Mouse (Mus musculus): ENCODE data around the gene Trim58. TPM values are rescaled to one million over a fixed set of nuclear protein-coding genes. Genes with fewer than 3 reads are reported as not detected.

Gene Trim58
- polyA plus RNA-seq, 1 experiment from 2014 or later, result not detected

DNA sequence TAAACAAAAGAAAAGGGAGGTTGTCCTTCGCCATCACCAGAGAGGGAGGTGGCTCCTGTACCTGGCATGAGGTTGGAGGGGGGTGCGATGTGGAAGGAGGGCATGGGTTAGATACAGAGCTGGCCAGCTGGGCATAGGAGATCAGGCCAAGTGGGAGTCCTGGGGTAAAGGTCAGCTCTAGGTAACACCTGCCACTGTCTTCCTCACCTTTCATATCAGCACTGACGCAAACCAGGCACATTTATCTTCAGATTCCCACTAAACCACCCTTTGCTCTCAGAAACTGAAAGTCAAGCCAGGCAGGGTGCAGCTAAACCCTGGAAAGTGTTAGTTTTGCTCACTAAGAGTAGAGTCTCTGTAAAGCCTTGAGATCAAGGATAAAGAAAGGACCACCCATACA, 21.9 kb upstream of the Trim58 start:
- Histone ChIP-seq H3K4me2 (replicated peaks; ENCODE audit: low read depth) (peak overlapping the region; percentile 14; the same call in 1 of the 2 replicates), H3K27ac (ENCODE audit: low read depth, low read length) (0 out of 2 replicates have a peak overlapping the region, but pooled peaks have one; percentile 46), H3K9ac (ENCODE audit: low read depth, low read length) (no peak overlapping the region), H3K36me3 (ENCODE audit: control insufficient read depth, insufficient read depth) (no peaks in the 10 kb centered on the region), H3K4me1 (replicated peaks; ENCODE audit: control insufficient read depth, insufficient read depth, low read length) (peaks cover 4% of the 10 kb centered on the region; the same call in 1 of the 2 replicates), H3K4me3 (ENCODE audit: low read depth, low read length) (no peak overlapping the region), H3K9me3 (ENCODE audit: control insufficient read depth) (no peaks in the 10 kb centered on the region), H3K27me3 (replicated peaks; ENCODE audit: control insufficient read depth, insufficient read depth, low read length) (peaks cover 53% of the 10 kb centered on the region)
- no peak for TF ChIP-seq CTCF (IDR thresholded peaks at IDR 0.05; ENCODE audit: low read depth)
- WGBS, result 18% methylated on average over 3 of the region's 3 CpGs
- ATAC-seq, result peak; percentile 85

DNA sequence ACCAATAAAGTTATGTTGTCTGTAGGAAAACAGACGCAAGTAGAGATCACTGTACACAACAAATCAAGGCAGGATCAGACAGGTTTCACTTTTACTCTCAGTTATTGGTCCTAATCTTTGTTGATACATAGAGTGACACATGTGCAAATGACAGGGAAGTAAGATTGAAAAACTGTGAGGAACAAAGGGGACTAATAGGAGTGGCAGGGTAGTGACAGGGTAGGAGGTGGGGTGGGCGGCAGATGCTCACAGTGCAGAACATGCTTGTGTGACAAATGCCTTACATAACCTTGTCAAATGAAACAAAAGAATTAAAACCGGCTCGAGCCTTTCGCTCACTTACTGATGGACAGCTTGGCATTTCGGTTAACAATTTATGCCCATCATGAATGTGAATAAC, 21.5 kb upstream of the Trim58 start:
- no peak overlapping the region for H3K4me3 ChIP-seq (ENCODE audit: low read depth, low read length)
- WGBS, result 59% methylated on average over 6 of the region's 6 CpGs
- H3K27ac ChIP-seq (ENCODE audit: low read depth, low read length), result 0 out of 2 replicates have a peak overlapping the region, but pooled peaks have one; percentile 46
- peaks cover 4% of the 10 kb centered on the region; the same call in 1 of the 2 replicates for H3K4me1 ChIP-seq (replicated peaks; ENCODE audit: control insufficient read depth, insufficient read depth, low read length)
- H3K4me2 ChIP-seq (replicated peaks; ENCODE audit: low read depth), result peak overlapping the region; percentile 14; the same call in 1 of the 2 replicates
- no peaks in the 10 kb centered on the region for H3K36me3 ChIP-seq (ENCODE audit: control insufficient read depth, insufficient read depth)
- peaks cover 57% of the 10 kb centered on the region for H3K27me3 ChIP-seq (replicated peaks; ENCODE audit: control insufficient read depth, insufficient read depth, low read length)
- H3K9ac ChIP-seq (ENCODE audit: low read depth, low read length), result no peak overlapping the region
- H3K9me3 ChIP-seq (ENCODE audit: control insufficient read depth), result no peaks in the 10 kb centered on the region
- TF ChIP-seq CTCF (IDR thresholded peaks at IDR 0.05; ENCODE audit: low read depth), result no peak
- ATAC-seq, result peak; percentile 70

- no peak for TF ChIP-seq CTCF (IDR thresholded peaks at IDR 0.05; ENCODE audit: low read depth)
- Histone ChIP-seq H3K4me3 (ENCODE audit: low read depth, low read length) (no peak overlapping the region), H3K27me3 (replicated peaks; ENCODE audit: control insufficient read depth, insufficient read depth, low read length) (peaks cover 59% of the 10 kb centered on the region), H3K9ac (ENCODE audit: low read depth, low read length) (no peak overlapping the region), H3K27ac (ENCODE audit: low read depth, low read length) (no peak overlapping the region), H3K4me1 (replicated peaks; ENCODE audit: control insufficient read depth, insufficient read depth, low read length) (peaks cover 3% of the 10 kb centered on the region; the same call in 1 of the 2 replicates), H3K4me2 (replicated peaks; ENCODE audit: low read depth) (no peak overlapping the region), H3K9me3 (ENCODE audit: control insufficient read depth) (no peaks in the 10 kb centered on the region), H3K36me3 (ENCODE audit: control insufficient read depth, insufficient read depth) (no peaks in the 10 kb centered on the region)
- WGBS, result 49% methylated on average over 4 of the region's 4 CpGs
- ATAC-seq, result no peak
Measured at GRCm38 (mm10) chr11:58626146-58626545, 14.1 kb upstream of the Trim58 start.

GRCm38 (mm10) chr11:58630401-58630800, 9.9 kb upstream of the Trim58 start, which contains the start of gene Olfr323:
Gene Olfr323, minus strand, starts transcription at chr11:58630501.
- no peak for TF ChIP-seq CTCF (IDR thresholded peaks at IDR 0.05; ENCODE audit: low read depth)
- H3K27ac ChIP-seq (ENCODE audit: low read depth, low read length), result no peak within 1 kb of the TSS
- H3K9me3 ChIP-seq (ENCODE audit: control insufficient read depth), result no peaks in the 10 kb centered on the region
- H3K27me3 ChIP-seq (replicated peaks; ENCODE audit: control insufficient read depth, insufficient read depth, low read length), result peaks cover 46% of the 10 kb centered on the region; the same call in 1 of the 2 replicates
- H3K36me3 ChIP-seq (ENCODE audit: control insufficient read depth, insufficient read depth), result no peaks in the 10 kb centered on the region
- H3K4me3 ChIP-seq (ENCODE audit: low read depth, low read length), result no peak within 1 kb of the TSS
- no peak within 1 kb of the TSS for H3K4me2 ChIP-seq (replicated peaks; ENCODE audit: low read depth)
- no peak for ATAC-seq
- 60% methylated on average over 5 of the region's 5 CpGs for WGBS
- peaks cover 3% of the 10 kb centered on the region; the same call in 1 of the 2 replicates for H3K4me1 ChIP-seq (replicated peaks; ENCODE audit: control insufficient read depth, insufficient read depth, low read length)
- H3K9ac ChIP-seq (ENCODE audit: low read depth, low read length), result no peak within 1 kb of the TSS

GRCm38 (mm10) chr11:58634878-58635277, 5.4 kb upstream of the Trim58 start:
- Histone ChIP-seq H3K4me3 (ENCODE audit: low read depth, low read length) (no peak overlapping the region), H3K27me3 (replicated peaks; ENCODE audit: control insufficient read depth, insufficient read depth, low read length) (peaks cover 49% of the 10 kb centered on the region), H3K36me3 (ENCODE audit: control insufficient read depth, insufficient read depth) (no peaks in the 10 kb centered on the region), H3K4me1 (replicated peaks; ENCODE audit: control insufficient read depth, insufficient read depth, low read length) (peaks cover 3% of the 10 kb centered on the region; the same call in 1 of the 2 replicates), H3K27ac (ENCODE audit: low read depth, low read length) (no peak overlapping the region), H3K9ac (ENCODE audit: low read depth, low read length) (no peak overlapping the region), H3K9me3 (ENCODE audit: control insufficient read depth) (no peaks in the 10 kb centered on the region), H3K4me2 (replicated peaks; ENCODE audit: low read depth) (no peak overlapping the region)
- WGBS, result 50% methylated on average over 4 of the region's 4 CpGs
- TF ChIP-seq CTCF (IDR thresholded peaks at IDR 0.05; ENCODE audit: low read depth), result no peak
- ATAC-seq, result no peak

GRCm38 (mm10) chr11:58636376-58636977, 3.8 kb upstream of the Trim58 start:
- peak; percentile 86 for TF ChIP-seq CTCF (IDR thresholded peaks at IDR 0.05; ENCODE audit: low read depth)
- peaks cover 60% of the 10 kb centered on the region for H3K27me3 ChIP-seq (replicated peaks; ENCODE audit: control insufficient read depth, insufficient read depth, low read length)
- H3K9ac ChIP-seq (ENCODE audit: low read depth, low read length), result no peak overlapping the region
- H3K4me3 ChIP-seq (ENCODE audit: low read depth, low read length), result no peak overlapping the region
- H3K9me3 ChIP-seq (ENCODE audit: control insufficient read depth), result no peaks in the 10 kb centered on the region
- 0 out of 2 replicates have a peak, but pooled peaks cover 5% of the 10 kb centered on the region for H3K4me1 ChIP-seq (replicated peaks; ENCODE audit: control insufficient read depth, insufficient read depth, low read length)
- H3K27ac ChIP-seq (ENCODE audit: low read depth, low read length), result no peak overlapping the region
- WGBS, result 13% methylated on average over 3 of the region's 4 CpGs
- ATAC-seq, result no peak
- no peaks in the 10 kb centered on the region for H3K36me3 ChIP-seq (ENCODE audit: control insufficient read depth, insufficient read depth)
- H3K4me2 ChIP-seq (replicated peaks; ENCODE audit: low read depth), result no peak overlapping the region
